Mouse (Mus musculus): Measurements from ENCODE around the gene Esyt2.

Esyt2 gene

DNA sequence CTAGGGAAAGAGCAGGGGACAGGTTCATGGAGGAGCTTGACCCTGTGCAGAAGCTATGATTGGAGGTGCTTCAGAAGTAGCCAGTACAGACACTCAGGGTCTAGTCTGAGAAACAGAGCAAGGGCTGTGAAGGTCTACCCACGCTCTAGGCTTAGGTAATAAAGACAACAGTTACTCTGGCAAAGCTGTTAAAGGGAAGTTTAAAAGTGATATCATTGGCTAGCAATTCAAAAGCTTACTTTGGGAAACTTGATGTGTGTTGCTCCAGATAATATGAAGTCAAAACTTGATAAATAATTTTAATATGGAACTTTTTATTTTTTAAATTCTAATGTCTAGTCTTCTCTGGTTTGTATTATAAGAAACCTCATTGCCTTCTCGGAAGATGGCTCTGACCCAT is 86.3 kb downstream of the Esyt2 start:
- no peak for DNase-seq

DNA sequence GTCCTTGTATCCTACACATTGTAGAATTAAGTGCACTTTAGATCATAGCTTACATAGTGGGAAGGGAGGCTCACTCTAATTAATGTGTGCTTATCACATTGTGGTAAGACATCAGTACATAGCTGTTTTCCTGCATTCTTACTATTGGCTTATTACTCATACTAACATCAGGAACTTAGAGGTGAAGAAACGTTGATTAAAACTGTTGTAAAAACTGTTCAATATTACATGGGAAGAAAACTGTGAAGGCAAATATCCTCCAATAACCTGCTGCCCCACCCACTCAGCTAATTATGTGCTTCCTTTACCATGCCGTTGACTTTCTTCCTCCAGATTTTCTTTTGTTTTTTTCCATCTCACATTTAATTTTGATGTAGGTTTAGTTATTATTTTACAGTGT is 87.9 kb downstream of the Esyt2 start:
- DNase-seq = no peak

DNA sequence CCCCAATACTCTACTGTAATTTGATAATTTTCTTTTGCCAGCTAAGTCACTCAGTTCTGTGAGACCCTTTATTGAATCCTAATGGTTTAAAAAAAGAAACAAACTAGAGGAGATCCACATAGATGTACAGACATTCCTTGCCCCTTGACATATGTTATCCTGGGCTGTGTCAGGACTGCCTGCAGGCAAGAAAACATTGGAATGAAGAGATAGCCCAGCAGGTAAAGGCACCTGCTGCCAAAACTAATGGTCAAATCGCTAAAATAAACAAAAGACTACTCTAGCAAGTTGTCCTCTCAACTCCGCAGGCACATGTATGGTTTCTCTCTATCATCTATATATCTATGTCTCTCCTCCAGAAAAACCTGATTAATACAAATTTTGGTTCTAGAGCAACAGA is 102.1 kb downstream of the Esyt2 start:
- DNase-seq = peak; percentile 32

DNA sequence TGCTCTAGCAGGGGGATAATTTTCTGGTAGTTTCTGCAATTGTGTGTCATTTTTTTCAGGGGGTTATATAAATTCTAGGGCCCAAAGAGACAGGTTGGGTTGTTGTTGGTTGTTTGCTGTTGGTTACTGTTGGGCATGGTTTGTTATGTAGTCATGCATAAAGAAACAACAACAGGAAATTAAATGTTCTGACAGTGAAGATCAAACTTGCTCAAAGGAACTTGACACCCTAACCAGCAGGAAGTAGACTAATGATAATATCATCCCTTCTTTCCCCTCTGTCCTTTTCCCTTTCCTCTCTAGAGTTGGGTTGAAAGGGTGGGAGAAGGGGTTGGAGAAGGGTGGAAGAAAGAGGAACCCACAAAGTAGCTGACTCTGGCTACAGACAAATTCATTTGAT is 103.0 kb downstream of the Esyt2 start:
- no peak for DNase-seq

DNA sequence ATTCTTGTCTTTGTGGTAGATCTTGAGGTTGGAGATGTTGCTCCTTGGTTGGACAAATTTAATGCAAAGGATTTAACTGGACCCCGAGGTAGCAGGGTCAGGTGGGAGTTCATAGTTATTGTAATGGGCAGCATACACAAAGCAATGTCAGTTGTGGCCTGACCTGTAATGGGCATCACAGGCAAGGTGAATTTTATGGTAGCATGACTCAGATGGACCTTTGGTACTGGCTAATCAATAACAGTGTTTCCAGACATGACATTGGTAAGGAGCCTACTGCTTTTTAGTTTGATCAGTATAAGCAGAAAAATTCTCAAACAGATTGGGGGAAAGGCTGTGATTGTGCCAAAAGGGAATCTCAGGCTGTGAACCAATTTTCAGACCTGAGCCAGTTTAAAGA is 105.8 kb downstream of the Esyt2 start:
- DNase-seq = no peak

DNA sequence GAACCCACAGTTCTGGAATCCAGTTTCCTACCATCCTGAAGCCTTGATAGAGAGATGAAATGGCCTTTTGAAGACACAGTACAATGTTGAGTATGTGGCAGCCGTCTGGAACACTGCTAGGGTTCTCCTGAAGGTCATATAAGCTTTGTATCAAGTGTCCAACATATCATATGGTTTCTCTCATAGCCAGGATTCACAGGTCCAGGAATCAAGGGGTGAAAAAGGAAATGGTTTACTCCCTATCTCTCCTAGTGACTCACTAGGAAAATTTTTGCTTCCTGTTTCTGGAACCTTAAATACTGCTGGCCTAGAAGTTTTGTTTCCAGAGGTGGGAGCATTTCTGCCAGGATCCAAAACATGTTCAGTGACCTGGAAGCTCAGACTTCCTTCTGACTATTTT is 108.9 kb downstream of the Esyt2 start:
- DNase-seq = no peak

DNA sequence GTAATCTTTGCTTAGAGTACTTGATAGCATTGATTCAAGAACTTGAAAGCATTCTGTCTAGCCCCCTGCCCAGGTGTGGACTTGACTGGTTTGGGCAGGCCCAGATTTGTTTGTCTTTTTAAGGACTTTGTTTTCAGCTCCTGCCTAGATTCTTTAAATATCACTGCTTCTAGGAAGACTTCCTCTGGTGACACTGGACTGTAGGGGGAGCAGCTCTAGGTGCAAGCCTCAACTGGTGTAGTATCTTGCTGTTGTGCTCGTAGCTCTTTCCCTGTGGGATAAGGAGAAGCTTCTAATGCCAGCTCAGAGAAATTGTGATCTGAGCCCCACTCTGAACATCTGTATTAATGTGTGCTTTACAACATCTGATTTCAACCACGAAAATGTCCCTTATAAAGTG is 113.3 kb downstream of the Esyt2 start:
- DNase-seq = no peak

DNA sequence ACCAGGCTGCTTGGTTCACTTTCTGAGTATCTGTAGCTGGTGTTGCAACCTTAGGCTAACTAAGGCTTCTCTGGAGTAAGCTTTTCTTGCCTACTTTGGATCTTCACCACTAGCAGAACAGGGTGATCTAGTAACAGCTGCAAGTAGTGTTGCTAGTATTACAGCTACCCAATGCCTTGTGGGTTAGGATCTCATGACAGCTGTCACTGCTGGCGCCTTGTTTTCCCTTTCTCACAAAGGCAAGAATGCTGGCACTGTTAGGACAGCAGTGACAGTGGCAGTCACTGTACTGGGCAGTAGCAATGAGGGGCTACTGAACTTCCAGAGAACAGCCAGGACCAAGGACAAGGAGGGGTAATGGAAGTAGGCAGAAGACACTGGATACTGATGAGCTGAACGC is 114.3 kb downstream of the Esyt2 start:
- DNase-seq = no peak

DNA sequence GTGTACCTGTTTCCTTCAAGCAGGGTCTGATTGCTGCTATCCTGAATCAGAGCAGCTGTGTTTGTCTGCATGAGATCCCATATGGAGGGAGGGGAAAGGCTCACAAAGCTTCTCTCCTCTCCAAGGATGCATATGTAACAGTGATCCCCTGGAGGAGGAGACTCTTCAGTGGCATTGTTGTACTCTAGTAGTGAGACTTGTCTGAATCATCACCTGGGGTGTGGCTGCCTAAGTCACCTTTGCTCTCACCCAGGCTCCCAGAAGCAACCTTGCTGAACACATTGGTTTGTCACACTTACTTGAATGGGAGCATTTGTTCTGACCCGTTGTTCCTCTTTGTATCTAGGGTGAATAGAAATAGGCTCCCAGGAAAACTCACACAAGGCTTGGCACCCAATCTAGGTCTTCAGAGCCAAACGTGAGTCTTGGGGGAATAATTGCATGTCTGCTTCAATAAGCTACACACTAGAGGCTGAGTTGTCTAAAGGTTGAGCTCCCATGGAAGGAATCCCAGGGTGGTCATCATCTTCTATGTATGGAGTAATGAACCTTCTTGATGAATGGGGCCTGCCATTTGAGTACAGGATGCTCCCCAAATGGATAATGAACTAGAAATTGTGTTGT is 115.2 kb downstream of the Esyt2 start:
- no peak for DNase-seq

DNA sequence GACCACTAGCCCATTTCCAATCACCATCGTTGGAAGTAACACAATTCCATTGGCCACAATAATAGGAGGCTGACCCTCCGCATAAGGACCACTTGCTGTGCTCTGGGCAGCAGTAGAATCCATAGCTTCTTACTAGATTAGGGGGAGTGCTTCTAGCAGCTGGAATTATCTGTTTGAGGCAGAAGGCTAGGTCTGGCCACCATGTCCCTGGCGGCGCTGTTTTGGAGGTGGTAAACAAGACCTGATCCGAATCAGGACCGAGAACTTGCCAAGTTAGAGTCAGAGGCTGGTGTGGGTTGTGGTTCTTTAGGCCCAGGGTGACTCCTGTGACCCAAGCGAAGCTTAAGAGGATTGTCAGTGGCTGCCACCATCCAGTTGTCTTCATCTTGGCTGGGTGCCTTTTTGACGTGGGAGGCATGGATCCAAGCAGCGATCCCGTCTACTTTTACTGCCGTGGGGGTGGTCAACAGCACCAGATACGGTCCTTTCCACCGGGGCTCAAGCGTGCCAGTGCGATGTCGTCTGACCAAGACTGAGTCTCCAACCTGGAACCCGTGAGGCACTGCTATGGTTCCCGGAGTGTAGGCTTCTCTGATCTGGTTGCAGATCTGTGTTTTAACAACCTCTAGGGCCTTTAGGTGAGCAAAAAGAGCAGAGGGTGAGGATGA is 123.2 kb downstream of the Esyt2 start:
- DNase-seq = peak; percentile 63

DNA sequence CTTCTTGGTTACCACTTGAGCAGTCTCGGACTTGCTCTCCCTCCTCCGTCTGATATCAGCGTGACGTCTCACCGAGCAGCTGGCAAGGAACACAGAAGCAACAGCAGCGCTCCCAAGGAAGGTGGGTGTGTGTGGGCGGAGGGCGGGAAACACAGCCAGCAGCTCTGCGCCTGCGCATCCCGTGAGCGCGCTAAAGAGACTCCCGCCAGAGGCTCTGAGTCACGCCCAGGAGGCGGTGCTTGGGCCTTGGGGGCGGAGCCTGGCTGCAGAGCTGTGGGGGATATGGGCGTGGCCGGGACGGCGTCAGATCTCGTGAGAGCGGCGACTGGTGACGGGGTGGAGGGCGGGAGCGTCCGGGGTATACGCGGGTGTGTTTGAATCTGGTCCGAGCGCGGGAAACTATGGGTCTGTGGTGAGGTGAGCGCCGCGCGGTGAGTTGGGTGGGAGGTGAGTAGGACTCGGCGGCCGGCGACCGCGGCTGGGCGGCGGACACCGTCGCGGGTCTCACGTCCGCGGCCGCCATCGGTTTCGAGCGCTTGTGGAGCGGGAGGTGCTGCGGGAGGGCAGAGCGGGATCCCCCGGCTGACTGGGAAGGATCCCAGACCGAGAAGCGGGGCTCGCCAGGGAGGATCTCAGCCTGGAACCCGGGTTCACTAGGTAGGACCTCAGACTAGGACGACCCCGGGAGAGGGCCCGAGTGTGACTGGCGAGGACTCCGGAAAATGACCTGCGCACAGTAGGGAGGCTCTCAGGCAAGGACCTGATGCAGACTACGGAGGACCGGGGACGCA is 124.2 kb downstream of the Esyt2 start, which contains the start of gene Ncapg2:
Ncapg2 (plus strand) TSS at position 358 of the 791 bp plus-strand sequence.
- DNase-seq = peak; percentile 97

DNA sequence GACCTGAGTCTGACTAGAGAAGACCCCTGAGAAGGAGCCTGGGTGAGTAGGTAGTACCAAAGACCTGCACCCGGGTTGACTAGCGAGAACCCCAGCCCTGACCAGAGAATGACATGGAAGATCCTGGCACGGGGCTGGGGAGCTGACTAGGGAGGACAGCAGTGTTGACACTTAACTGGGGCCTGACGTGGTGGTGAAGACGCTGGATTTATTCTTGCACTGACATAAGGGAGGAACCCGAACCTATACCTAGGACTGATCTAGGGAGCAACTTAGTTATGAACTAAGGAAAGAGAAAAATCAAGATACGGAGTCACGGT is 124.8 kb downstream of the Esyt2 start:
- no peak for DNase-seq

DNA sequence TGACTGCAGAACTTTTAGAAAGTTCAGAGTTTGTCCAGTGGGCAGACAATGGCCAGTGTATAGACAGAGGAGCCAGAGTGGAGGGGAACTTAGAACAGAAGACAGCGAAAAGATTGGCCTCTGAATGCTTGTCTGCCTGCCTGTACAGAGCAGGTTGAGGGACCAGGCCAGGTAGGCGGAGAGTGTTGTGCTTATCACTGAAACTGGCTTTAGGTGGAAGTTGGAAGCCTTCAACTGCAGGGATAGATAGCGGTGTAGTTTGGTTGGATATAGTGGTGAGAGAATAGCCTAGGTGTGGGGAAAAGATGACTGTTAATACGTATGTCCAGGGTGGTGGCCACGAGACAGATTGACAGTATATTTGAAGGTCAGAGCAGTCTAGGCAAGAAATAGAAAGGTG is 126.9 kb downstream of the Esyt2 start:
- DNase-seq = no peak

DNA sequence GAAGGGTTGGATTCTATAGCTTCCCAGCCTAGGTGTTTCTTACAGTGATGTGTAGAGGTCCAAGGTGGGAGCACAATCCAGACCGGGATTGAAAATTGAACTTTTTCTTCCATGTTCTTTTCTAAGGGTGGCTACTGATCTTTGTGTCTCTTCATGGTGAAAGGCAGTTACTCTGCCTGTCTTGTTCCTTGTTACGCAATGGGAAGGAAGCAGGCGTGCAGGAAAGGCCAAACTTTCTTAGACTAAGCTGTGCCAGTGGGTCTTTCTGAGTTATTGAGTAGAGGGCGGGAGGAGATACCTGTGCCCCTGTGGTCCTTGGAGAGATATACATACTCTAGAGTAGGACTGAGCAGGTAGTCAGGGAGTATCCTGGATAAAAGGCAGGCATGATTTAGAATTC is 133.9 kb downstream of the Esyt2 start:
- DNase-seq = no peak

DNA sequence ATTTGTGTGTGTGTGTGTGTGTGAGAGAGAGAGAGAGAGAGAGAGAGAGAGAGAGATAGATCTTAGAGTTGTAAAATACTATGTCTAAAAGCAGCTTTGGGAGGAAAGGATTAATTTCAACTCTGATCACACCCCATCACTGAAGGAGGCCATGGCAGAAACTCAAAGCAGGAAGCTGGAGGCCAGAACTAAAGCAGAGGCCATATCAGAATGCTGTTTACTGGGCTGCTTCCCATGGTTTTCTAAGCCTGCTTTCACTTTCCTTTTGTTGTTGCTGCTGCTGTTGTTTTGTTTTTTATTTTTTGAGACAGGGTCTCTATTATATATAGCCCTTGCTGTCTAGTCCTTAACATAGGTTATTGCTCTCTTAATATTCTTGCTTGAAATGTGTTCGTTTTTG is 135.5 kb downstream of the Esyt2 start:
- no peak for DNase-seq

DNA sequence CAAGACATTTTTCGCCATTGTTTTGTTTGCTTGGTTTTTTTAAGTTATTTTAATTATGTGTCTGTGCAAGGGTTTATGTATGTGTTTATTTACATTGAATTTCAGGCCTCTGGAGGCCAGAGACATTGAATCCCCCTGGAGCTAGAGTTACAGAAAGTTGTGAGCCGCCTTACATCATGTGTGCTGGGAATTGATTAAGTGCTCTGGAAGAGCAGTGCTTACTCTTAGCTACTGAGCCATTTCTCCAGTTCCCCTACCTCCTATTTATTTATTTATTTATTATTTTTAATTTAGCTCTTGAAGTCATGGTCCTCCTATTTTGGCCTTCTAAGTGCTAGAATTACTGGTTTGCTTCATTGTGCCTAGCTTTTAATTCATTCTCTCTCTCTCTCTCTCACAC is 140.7 kb downstream of the Esyt2 start:
- DNase-seq = no peak

DNA sequence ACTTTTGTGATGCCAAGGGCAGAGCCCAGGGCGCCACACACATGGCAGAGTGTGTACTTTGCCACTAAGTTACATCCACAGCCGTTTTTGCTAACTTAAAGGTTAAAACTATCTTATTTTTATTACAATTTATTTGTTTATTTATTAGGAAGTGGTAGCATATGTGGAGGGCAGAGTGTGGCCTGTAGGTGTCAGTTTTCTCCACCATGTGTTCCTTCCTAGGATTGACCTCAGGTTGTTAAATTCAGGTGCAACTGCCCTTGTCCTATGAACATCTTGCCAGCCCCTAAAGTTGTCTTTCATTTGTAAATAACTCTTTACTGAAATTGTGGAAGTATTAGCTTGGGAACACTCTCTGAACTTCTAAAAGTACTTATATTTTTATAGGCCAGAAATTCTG is 144.4 kb downstream of the Esyt2 start:
- no peak for DNase-seq

DNA sequence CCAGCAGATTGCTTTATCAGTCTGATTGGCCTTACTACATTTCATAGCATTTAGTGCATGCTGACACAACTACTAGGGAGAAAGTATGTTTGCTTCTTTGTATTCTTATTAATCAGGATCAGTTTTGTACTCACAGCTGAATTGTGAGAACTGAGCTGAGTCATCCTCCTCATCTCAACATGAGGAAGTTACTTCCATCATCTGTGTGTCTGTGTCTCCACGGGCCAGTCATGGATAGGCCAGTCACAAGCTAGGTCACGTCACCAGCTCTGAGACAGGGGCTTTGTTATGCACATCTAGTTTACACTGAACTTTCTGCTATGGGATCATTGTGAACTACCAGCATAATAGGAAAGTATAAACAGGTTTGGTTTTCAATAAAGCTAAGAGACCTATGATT is 152.7 kb downstream of the Esyt2 start:
- no peak for DNase-seq

DNA sequence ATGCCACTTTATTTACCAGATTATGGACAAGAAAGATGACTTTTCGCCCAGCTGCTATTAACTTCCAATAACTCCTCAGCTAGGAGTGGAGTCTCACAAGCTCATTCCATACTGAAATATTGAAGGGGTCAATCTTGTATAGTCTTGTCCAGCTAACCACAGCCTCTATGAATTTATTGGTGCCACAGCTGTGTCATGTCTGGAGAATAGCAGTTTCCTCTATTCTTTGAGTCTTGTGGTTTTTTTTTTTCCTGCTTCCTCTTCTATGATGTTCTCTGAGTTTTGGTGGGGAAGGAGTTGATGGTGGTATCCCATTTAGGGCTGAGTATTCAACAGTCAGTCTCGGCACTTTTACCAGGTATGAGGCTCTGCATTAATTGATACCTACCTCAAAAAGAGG is 154.2 kb downstream of the Esyt2 start:
- DNase-seq = no peak

DNA sequence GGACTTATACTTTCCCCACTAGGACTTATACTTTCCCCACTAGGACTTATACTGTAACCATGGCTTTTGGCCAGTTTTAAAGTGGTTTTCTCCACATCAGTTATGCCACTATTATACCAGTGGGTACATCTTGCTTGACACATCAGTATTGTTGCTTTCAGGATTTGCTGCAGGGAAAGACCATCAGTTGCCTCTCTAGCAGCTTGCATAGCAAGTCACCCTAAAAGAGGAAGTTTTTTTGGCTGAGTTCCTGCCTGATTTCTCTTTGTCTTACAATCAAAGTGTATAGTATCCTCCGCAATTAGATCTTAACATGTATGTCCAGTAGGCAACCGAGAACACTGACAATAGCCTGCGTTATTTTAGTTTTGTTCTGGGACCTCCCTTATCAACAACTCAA is 155.1 kb downstream of the Esyt2 start:
- DNase-seq = no peak

DNA sequence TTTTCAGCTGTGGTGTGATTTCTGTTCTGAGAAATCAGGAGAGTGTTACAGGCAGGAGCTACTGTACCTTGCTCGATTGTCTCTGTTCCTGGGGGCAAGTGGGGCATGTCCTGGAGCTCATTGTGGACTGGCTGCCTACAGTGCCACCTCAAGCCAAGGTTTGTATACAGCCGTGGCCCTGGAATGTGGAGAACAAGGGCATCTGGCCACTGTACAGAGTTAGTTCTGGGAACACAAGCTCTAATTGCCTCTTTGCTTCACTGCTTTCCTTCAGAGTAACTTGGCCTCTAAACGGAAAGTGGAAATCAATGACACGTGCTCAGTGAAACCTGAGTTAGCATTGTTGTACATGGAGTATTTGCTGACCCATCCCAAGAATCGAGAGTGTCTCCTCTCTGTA is 157.6 kb downstream of the Esyt2 start:
- DNase-seq = no peak
